Mouse (Mus musculus) MEL (cell line): ENCODE results near the gene Fam234b.

Experiments used
- CHD1 ChIP-seq: IDR thresholded peaks from 2 replicates; pipeline ENCODE4 v1.6.1; 2012; ENCODE audit warnings: low read depth, mild to moderate bottlenecking, inconsistent platforms, low read length, improper control_type of control experiment
- CHD2 ChIP-seq: IDR thresholded peaks from 2 replicates; pipeline ENCODE4 v1.6.1; 2011; ENCODE audit warnings: low read length, improper control_type of control experiment
- CTCF ChIP-seq, 3 experiments: IDR thresholded peaks in 2 of 3; conservative IDR thresholded peaks in 1 of 3; 2 replicates each; pipeline ENCODE4 v1.5.1; 2011 to 2012; ENCODE audit warnings: low read length in 3 of 3, low read depth in 2 of 3, mild to moderate bottlenecking in 2 of 3, improper control_type of control experiment in 1 of 3, inconsistent platforms in 1 of 3, mixed read lengths in 1 of 3, moderate library complexity in 1 of 3; ENCODE audit not compliant: control insufficient read depth in 1 of 3, insufficient read depth in 1 of 3, poor library complexity in 1 of 3, severe bottlenecking in 1 of 3
- EP300 ChIP-seq, 2 experiments: IDR thresholded peaks; 2 replicates each; pipeline ENCODE4 v1.6.1; 2011; ENCODE audit warnings: improper control_type of control experiment in 2 of 2, low read length in 2 of 2, low read depth in 1 of 2, mild to moderate bottlenecking in 1 of 2
- MYC ChIP-seq: IDR thresholded peaks from 2 replicates; pipeline ENCODE4 v1.6.1; 2011; ENCODE audit warnings: low read depth, mild to moderate bottlenecking, low read length, improper control_type of control experiment, moderate library complexity
- POLR2A ChIP-seq, 2 experiments: IDR thresholded peaks; 2 replicates each; pipeline ENCODE4 v1.6.1; 2011 to 2012; ENCODE audit warnings: low read length in 2 of 2, mild to moderate bottlenecking in 2 of 2, control low read depth in 1 of 2, improper control_type of control experiment in 1 of 2, low read depth in 1 of 2, moderate library complexity in 1 of 2; ENCODE audit not compliant: control insufficient read depth in 1 of 2, insufficient read depth in 1 of 2, poor library complexity in 1 of 2
- POLR2AphosphoS2 ChIP-seq: IDR thresholded peaks from 2 replicates; pipeline ENCODE4 v1.6.1; 2011; ENCODE audit warnings: low read length, improper control_type of control experiment
- TCF12 ChIP-seq: IDR thresholded peaks from 2 replicates; pipeline ENCODE4 v1.6.1; 2014; ENCODE audit warnings: low read depth, mild to moderate bottlenecking, inconsistent platforms, low read length, improper control_type of control experiment, moderate library complexity
- ZNF384 ChIP-seq: IDR thresholded peaks from 2 replicates; pipeline ENCODE4 v1.6.1; 2012; ENCODE audit warnings: low read depth, mild to moderate bottlenecking, inconsistent platforms, low read length, improper control_type of control experiment

GRCm38 (mm10) chr6:135204869-135205268 is 7.1 kb downstream of the Fam234b start:
- no peak for TF ChIP-seq CHD1
- TF ChIP-seq CTCF (IDR thresholded peaks at IDR 0.05 in 2 of 3, conservative IDR thresholded peaks at IDR 0.05 in 1 of 3; ENCODE audit: control insufficient read depth in 1 of 3, insufficient read depth in 1 of 3, low read depth in 2 of 3, low read length in 3 of 3, poor library complexity in 1 of 3, severe bottlenecking in 1 of 3), result no peak
- no peak for TF ChIP-seq ZNF384
- TF ChIP-seq EP300 (IDR thresholded peaks at IDR 0.05; ENCODE audit: low read depth in 1 of 2, low read length in 2 of 2), result no peak
- TF ChIP-seq MYC, result no peak
- TF ChIP-seq POLR2A (IDR thresholded peaks at IDR 0.05; ENCODE audit: control insufficient read depth in 1 of 2, insufficient read depth in 1 of 2, low read depth in 1 of 2, low read length in 2 of 2, poor library complexity in 1 of 2), result no peak
- TF ChIP-seq CHD2, result no peak
- TF ChIP-seq POLR2AphosphoS2, result no peak
- TF ChIP-seq TCF12, result no peak
